9 mouse cellular contexts compared by ENCODE assay signal in genomic region chr17:51288751-51289150, GRCm38 (mm10).
DNase-seq lines count a peak whose midpoint lies in the region; ATAC-seq and TF ChIP-seq lines count a peak whose summit lies in the region.
"Had no signal": no experiment of that assay in that cellular context is flagged by ENCODE, and none has a peak within 500 bp of the region (broad histone marks: within the 10 kb centered on the region; RNA-seq: fewer than 3 reads in every experiment).

No protein-coding gene starts in this region.

- DNase-seq in MEL (ENCODE audit: low read depth, low spot score) (no peak), MN1 (ENCODE audit: low spot score) (no peak)
- DNase-seq in cerebellum, adult 9-10 months = peak; percentile 27
- DNase-seq in heart, postnatal 10 days = peak; percentile 40 to 75
- peak; percentile 69 for DNase-seq in liver, postnatal 0 days
- peak; percentile 46 to 81 for DNase-seq in spleen, postnatal 10 days (ENCODE audit: low spot score in 2 of 2)

- peak; percentile 36 for TF ChIP-seq RAD21 in MEL (IDR thresholded peaks at IDR 0.05; ENCODE audit: low read depth, low read length)

- intact Hi-C loops in heart, postnatal 10 days (cut with DNase I) = loop anchor here (2.0 to 5.0 kb wide), 3 partner anchors 176 to 474 kb away; no protein-coding TSS in a partner anchor

- TF ChIP-seq CTCF in intestine, postnatal 0 days (IDR thresholded peaks at IDR 0.05; ENCODE audit: low read depth) = peak; percentile 70
- TF ChIP-seq CTCF in MEL (IDR thresholded peaks at IDR 0.05 in 2 of 3, conservative IDR thresholded peaks at IDR 0.05 in 1 of 3; ENCODE audit: control insufficient read depth in 1 of 3, insufficient read depth in 1 of 3, low read depth in 2 of 3, low read length in 3 of 3, poor library complexity in 1 of 3, severe bottlenecking in 1 of 3) = peak; percentile 32 to 33 (median 32); a peak in 5 of 6 replicates
- TF ChIP-seq CTCF in liver, postnatal 0 days (IDR thresholded peaks at IDR 0.05; ENCODE audit: low read depth) = peak; percentile 76

- 81% methylated on average over 7 of the region's 7 CpGs for WGBS in intestine, postnatal 0 days
- WGBS in intestine, embryonic 15.5 days = 78% methylated on average over 7 of the region's 7 CpGs
- WGBS in liver, postnatal 0 days (ENCODE audit: insufficient replicate concordance) = 66% methylated on average over 7 of the region's 7 CpGs

- no peak overlapping the region for H3K4me3 ChIP-seq in intestine, postnatal 0 days (ENCODE audit: low read depth, low read length)
- H3K4me3 ChIP-seq in intestine, embryonic 15.5 days (replicated peaks) = no peak overlapping the region
- no peak overlapping the region for H3K4me3 ChIP-seq in MEL (ENCODE audit: control insufficient read depth in 1 of 2, insufficient read depth in 1 of 2, low read depth in 2 of 2, low read length in 2 of 2)
- H3K4me3 ChIP-seq in liver, postnatal 0 days (ENCODE audit: low read depth, low read length) = no peak overlapping the region
- H3K4me3 ChIP-seq: heart, embryonic 15.5 days had no signal

- no peak for ATAC-seq in intestine, postnatal 0 days
- ATAC-seq in intestine, embryonic 15.5 days = no peak
- no peak for ATAC-seq in liver, postnatal 0 days

- no peaks in the 10 kb centered on the region for H3K36me3 ChIP-seq in intestine, postnatal 0 days (ENCODE audit: control insufficient read depth, insufficient read depth)
- no peaks in the 10 kb centered on the region for H3K36me3 ChIP-seq in intestine, embryonic 15.5 days
- peaks cover 0 to 4% of the 10 kb centered on the region in 2 experiments; a peak in 2 of 4 replicates for H3K36me3 ChIP-seq in MEL (ENCODE audit: control insufficient read depth in 1 of 2, insufficient read depth in 2 of 2, low read length in 2 of 2)
- no peaks in the 10 kb centered on the region for H3K36me3 ChIP-seq in liver, postnatal 0 days (replicated peaks; ENCODE audit: insufficient read depth, low read length)
- H3K36me3 ChIP-seq: heart, embryonic 15.5 days had no signal

- H3K9me3 ChIP-seq in intestine, postnatal 0 days (ENCODE audit: control insufficient read depth) = no peaks in the 10 kb centered on the region
- no peaks in the 10 kb centered on the region for H3K9me3 ChIP-seq in intestine, embryonic 15.5 days
- no peaks in the 10 kb centered on the region for H3K9me3 ChIP-seq in MEL (replicated peaks; ENCODE audit: insufficient read depth, low read length)
- no peaks in the 10 kb centered on the region for H3K9me3 ChIP-seq in liver, postnatal 0 days (ENCODE audit: low read length)
- H3K9me3 ChIP-seq: heart, embryonic 15.5 days had no signal

- no peak overlapping the region for H3K9ac ChIP-seq in intestine, postnatal 0 days (ENCODE audit: low read depth, low read length)
- no peak overlapping the region for H3K9ac ChIP-seq in intestine, embryonic 15.5 days
- no peak overlapping the region for H3K9ac ChIP-seq in MEL (ENCODE audit: control insufficient read depth, low read depth, low read length, poor library complexity, severe bottlenecking)
- H3K9ac ChIP-seq in liver, postnatal 0 days (replicated peaks) = no peak overlapping the region
- H3K9ac ChIP-seq: heart, embryonic 15.5 days had no signal

- H3K4me1 ChIP-seq in intestine, postnatal 0 days (replicated peaks; ENCODE audit: control insufficient read depth, insufficient read depth, low read length) = no peaks in the 10 kb centered on the region
- H3K4me1 ChIP-seq in intestine, embryonic 15.5 days (replicated peaks) = no peaks in the 10 kb centered on the region
- H3K4me1 ChIP-seq in MEL (ENCODE audit: control insufficient read depth in 1 of 2, insufficient read depth in 2 of 2, low read length in 2 of 2) = peaks cover 3 to 5% of the 10 kb centered on the region in 2 experiments
- no peaks in the 10 kb centered on the region for H3K4me1 ChIP-seq in liver, postnatal 0 days (ENCODE audit: insufficient read depth)
- H3K4me1 ChIP-seq: heart, embryonic 15.5 days had no signal

- H3K27ac ChIP-seq in intestine, postnatal 0 days (ENCODE audit: low read depth, low read length) = no peak overlapping the region
- H3K27ac ChIP-seq in intestine, embryonic 15.5 days = no peak overlapping the region
- no peak overlapping the region for H3K27ac ChIP-seq in MEL (ENCODE audit: control insufficient read depth, low read depth, low read length)
- no peak overlapping the region for H3K27ac ChIP-seq in liver, postnatal 0 days (ENCODE audit: low read depth)
- H3K27ac ChIP-seq: heart, embryonic 15.5 days had no signal

- no peak overlapping the region for H3K4me2 ChIP-seq in intestine, postnatal 0 days (replicated peaks; ENCODE audit: low read depth)
- H3K4me2 ChIP-seq in intestine, embryonic 15.5 days (replicated peaks) = no peak overlapping the region
- no peak overlapping the region for H3K4me2 ChIP-seq in liver, postnatal 0 days (ENCODE audit: low read depth, low read length)
- H3K4me2 ChIP-seq: heart, embryonic 15.5 days had no signal

- H3K27me3 ChIP-seq in intestine, postnatal 0 days (replicated peaks; ENCODE audit: control insufficient read depth, insufficient read depth, low read length) = no peaks in the 10 kb centered on the region
- no peaks in the 10 kb centered on the region for H3K27me3 ChIP-seq in intestine, embryonic 15.5 days (replicated peaks)
- no peaks in the 10 kb centered on the region for H3K27me3 ChIP-seq in MEL (ENCODE audit: control insufficient read depth in 1 of 2, insufficient read depth in 2 of 2, low read length in 2 of 2)
- H3K27me3 ChIP-seq in liver, postnatal 0 days (ENCODE audit: insufficient read depth, low read length) = no peaks in the 10 kb centered on the region
- H3K27me3 ChIP-seq: heart, embryonic 15.5 days had no signal

- TF ChIP-seq EP300 in MEL (IDR thresholded peaks at IDR 0.05; ENCODE audit: low read depth in 1 of 2, low read length in 2 of 2) = no peak
- TF ChIP-seq EP300 in liver, postnatal 0 days (IDR thresholded peaks at IDR 0.05; ENCODE audit: low read depth) = no peak

- TF ChIP-seq POLR2A in MEL (IDR thresholded peaks at IDR 0.05; ENCODE audit: control insufficient read depth in 1 of 2, insufficient read depth in 1 of 2, low read depth in 1 of 2, low read length in 2 of 2, poor library complexity in 1 of 2) = no peak

- no peaks in the 10 kb centered on the region for H3K79me2 ChIP-seq in MEL (ENCODE audit: control insufficient read depth, insufficient read depth, low read length, poor library complexity)

TF ChIP-seq in MEL, 35 proteins besides CTCF, POLR2A, EP300 and RAD21:
- TF ChIP-seq SMC3 (IDR thresholded peaks at IDR 0.05; ENCODE audit: low read depth, low read length) (peak; percentile 34), KAT2A (conservative IDR thresholded peaks at IDR 0.05; ENCODE audit: low read depth, low read length) (no peak), ZC3H11A (IDR thresholded peaks at IDR 0.05; ENCODE audit: low read depth, low read length) (peak; percentile 11; the same call in 1 of the 2 replicates)

Comparison
In these comparisons a context has a peak if more than half of its experiments do, and no peak if none do; other contexts are left out.
1. DNase-seq: peak in cerebellum, adult 9-10 months (single experiment), heart, postnatal 10 days (2 of 2), liver, postnatal 0 days (single experiment) and spleen, postnatal 10 days (2 of 2); none in MEL (single experiment) and MN1 (single experiment).
2. Peak in every context shown above with its lines, with median percentiles within 50 percentile points of each other: CTCF ChIP-seq.